Mouse (Mus musculus) midbrain, embryonic 10.5 days (tissue): ENCODE results near the gene Fam229b. TPM values are rescaled to one million over a fixed set of nuclear protein-coding genes. Genes with fewer than 3 reads are reported as not detected.

Source experiments
- DNase-seq: peaks from one replicate; pipeline ENCODE4 v3.0.0-alpha.2; 2017; ENCODE audit warnings: low spot score
- H3K27ac ChIP-seq: fragments of 300-500 bp; sonication (generic); replicated peaks from 2 replicates; pipeline ENCODE4 v1.5.1; 2016; ENCODE audit warnings: mild to moderate bottlenecking
- H3K27me3 ChIP-seq: fragments of 300-500 bp; sonication (generic); 2 replicates; pipeline ENCODE4 v1.6.1; 2016; ENCODE audit warnings: low read depth, mild to moderate bottlenecking; ENCODE audit not compliant: poor library complexity, severe bottlenecking
- H3K36me3 ChIP-seq: fragments of 300-500 bp; sonication (generic); 2 replicates; pipeline ENCODE4 v1.6.1; 2016; ENCODE audit warnings: mild to moderate bottlenecking, moderate library complexity
- H3K4me1 ChIP-seq: fragments of 300-500 bp; sonication (generic); 2 replicates; pipeline ENCODE4 v1.6.1; 2016
- H3K4me3 ChIP-seq: fragments of 300-500 bp; sonication (generic); 2 replicates; pipeline ENCODE4 v1.5.1; 2016; ENCODE audit warnings: mild to moderate bottlenecking, moderate library complexity
- H3K9me3 ChIP-seq: fragments of 300-500 bp; sonication (generic); replicated peaks from 2 replicates; pipeline ENCODE4 v1.6.1; 2016; ENCODE audit warnings: mild to moderate bottlenecking
- WGBS: fragments of 180-500 bp; shearing (Covaris S2); methylation state at CpG from one replicate; pipeline ENCODE4 v1.1.7; 2016; 5-methylcytosine and 5-hydroxymethylcytosine counted together
- polyA plus RNA-seq: library from polyadenylated mRNA; unstranded; fragments of >200 nt; fragmentation: Nextera tagmentation; extraction: Ambion mirVana; gene quantifications from 2 replicates; pipeline ENCODE4 v1.2.1, GENCODE M21; 2016

Gene Fam229b
- polyA plus RNA-seq = 14.2 and 15.4 TPM in 2 replicates

- peak within 1 kb of the TSS; percentile 94 for H3K27ac ChIP-seq
- H3K27me3 ChIP-seq = no peaks in the 10 kb centered on the region
- WGBS = 6% methylated on average over 47 of the region's 47 CpGs
- no peaks in the 10 kb centered on the region for H3K9me3 ChIP-seq
- DNase-seq = peak; percentile 92
- H3K4me1 ChIP-seq = peaks cover 30% of the 10 kb centered on the region
- H3K4me3 ChIP-seq = peak within 1 kb of the TSS; percentile 83
- peaks cover 24% of the 10 kb centered on the region for H3K36me3 ChIP-seq
Measured at GRCm38 (mm10) chr10:39133462-39134310, at the start of gene Fam229b, which contains the start of gene Tube1. TSS of gene Fam229b (minus strand) at chr10:39133914. TSS of gene Tube1 (plus strand) at chr10:39133976.

DNA sequence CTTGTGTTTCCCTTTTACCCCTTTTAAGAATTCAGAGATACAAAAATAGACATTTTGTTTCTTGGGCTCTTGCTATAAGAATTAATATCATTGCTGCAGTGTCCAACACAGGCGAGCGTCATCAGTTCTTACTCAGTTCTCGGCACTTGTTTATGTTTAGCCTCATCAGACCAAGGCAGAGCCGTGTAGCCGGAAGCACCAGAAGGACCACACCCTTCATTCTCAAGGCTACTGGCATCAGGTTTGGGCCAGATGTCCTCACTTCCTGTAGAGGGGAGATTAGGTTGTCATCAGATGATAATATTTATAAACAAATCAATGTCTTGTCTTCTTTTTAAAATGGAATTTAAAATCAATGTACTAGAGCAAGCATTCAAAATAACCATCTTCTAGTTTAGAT is 43.3 kb upstream of the Fam229b start:
- Histone ChIP-seq H3K4me1 (peaks cover 24% of the 10 kb centered on the region), H3K4me3 (no peak overlapping the region), H3K27me3 (no peaks in the 10 kb centered on the region), H3K36me3 (no peaks in the 10 kb centered on the region), H3K27ac (no peak overlapping the region), H3K9me3 (peaks cover 6% of the 10 kb centered on the region; the same call in 1 of the 2 replicates)
- WGBS = 78% methylated on average over 5 of the region's 5 CpGs
- DNase-seq = no peak

DNA sequence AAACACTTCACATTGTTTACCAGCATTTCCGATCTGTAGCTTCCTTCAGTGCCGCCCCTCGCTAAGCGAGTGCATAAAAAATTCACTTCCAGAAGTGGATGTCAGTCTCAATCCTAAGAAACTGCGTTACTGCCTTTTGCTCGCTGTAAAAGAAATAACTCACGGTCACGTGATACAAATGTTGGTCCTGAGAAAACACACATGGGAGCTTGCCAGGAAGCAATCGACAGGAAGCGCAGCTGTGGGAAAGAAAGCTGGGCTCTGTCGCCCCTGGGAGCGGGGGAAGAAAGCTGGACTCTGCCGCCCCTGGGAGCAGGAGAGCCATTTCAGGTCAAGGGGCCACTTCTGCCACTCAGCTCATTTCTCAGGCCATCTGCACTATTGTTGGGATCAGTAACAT is 39.4 kb upstream of the Fam229b start:
- H3K27me3 ChIP-seq = peaks cover 19% of the 10 kb centered on the region
- peak overlapping the region; percentile 87 for H3K27ac ChIP-seq
- no peak overlapping the region for H3K4me3 ChIP-seq
- H3K9me3 ChIP-seq = no peaks in the 10 kb centered on the region
- 65% methylated on average over 13 of the region's 13 CpGs for WGBS
- DNase-seq = peak; percentile 22
- H3K36me3 ChIP-seq = no peaks in the 10 kb centered on the region
- peaks cover 37% of the 10 kb centered on the region for H3K4me1 ChIP-seq

DNA sequence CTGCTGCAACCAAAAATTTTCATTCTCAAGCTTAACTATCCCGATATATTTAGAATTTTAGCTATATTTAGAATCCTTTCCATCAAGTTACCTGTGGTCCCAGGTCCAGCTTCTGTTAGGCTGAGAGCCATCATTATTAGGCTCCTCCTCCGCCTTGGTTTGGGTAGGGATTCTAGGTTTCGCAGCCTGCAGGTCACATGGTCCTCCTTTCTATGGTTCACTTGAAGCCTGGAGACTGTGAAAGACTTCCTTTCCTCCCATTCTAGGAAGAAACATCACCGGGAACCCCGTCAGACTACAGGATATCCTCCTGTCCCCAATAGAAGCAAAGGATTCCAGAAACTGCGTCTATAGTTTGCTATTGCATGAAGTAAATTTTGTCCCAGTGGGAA is 38.8 kb upstream of the Fam229b start:
- peaks cover 37% of the 10 kb centered on the region for H3K4me1 ChIP-seq
- 77% methylated on average over 6 of the region's 6 CpGs for WGBS
- H3K36me3 ChIP-seq = no peaks in the 10 kb centered on the region
- H3K27ac ChIP-seq = peak overlapping the region; percentile 87
- DNase-seq = no peak
- H3K9me3 ChIP-seq = no peaks in the 10 kb centered on the region
- peak overlapping the region; percentile 57 for H3K4me3 ChIP-seq
- peaks cover 19% of the 10 kb centered on the region for H3K27me3 ChIP-seq

DNA sequence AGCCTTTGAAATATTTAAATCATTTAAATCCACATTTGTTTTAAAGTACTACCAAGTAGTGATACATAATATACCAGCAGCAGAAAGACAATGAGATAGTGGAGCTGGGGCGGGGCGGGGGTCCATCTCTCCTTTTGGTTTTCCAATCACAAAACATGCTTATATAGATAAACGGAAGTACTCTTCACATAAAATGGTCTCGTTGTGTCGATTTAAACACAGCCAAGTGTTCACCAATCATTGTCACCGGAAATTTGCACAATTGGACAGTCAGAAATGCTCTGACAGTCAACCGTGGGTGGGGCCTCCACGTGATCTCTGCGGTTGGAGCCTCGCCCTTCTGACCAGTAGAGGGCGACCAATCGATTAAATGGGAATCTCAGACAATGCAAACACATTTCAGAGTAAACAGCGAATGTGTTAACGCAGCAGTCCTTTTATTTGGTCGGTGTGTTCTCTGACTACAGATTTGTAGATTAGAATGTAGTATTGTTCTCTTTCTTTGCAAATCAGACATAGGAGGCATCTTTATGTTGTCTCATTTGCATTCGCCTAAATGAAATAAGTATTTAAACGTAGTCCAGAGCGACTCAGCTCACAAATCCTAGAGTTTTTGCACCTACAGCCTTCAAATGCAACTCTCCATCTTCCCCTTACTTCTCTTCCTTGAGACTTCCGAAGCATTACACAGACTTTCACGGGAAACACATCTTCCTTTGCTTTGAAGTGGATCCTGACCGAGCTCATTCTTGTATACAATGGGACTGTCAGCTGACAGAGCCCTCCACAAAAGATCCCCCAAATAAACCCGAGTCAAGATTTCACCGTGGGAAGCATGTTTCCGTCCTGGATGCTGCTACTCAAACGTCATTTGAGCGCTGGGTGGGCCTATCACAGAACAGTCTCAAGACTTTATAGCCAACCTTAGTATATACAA is 38.2 kb upstream of the Fam229b start:
- Histone ChIP-seq H3K36me3 (no peaks in the 10 kb centered on the region), H3K27ac (peak overlapping the region; percentile 87), H3K9me3 (no peaks in the 10 kb centered on the region), H3K4me3 (peak overlapping the region; percentile 57), H3K4me1 (peaks cover 37% of the 10 kb centered on the region), H3K27me3 (peaks cover 19% of the 10 kb centered on the region)
- WGBS = 13% methylated on average over 26 of the region's 26 CpGs
- peak; percentile 86 for DNase-seq

DNA sequence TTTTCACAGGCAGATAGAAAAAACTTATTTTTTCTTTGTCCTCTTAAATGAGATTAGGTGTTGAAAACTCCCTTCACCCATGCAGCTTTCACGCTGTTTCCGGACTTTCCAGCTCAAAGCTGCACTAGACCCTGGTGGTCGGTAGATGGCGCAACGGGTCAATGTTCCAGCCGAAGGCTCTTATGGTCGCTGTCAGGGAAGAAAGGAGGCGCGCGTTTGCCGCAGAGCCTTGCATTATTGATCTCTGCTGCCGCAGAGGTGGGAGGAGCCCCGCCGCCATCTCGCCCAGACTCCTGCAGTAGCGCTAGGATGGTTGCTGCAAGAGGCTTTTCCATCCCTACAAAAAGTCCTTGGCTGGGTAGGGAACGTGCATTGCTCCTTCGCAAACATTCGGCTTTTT is 37.4 kb upstream of the Fam229b start:
- Histone ChIP-seq H3K27ac (peak overlapping the region; percentile 87), H3K9me3 (no peaks in the 10 kb centered on the region), H3K27me3 (peaks cover 19% of the 10 kb centered on the region), H3K36me3 (no peaks in the 10 kb centered on the region), H3K4me3 (peak overlapping the region; percentile 57), H3K4me1 (peaks cover 41% of the 10 kb centered on the region)
- WGBS = under 1% methylated on average over 19 of the region's 19 CpGs
- DNase-seq = peak; percentile 91

- Histone ChIP-seq H3K36me3 (no peaks in the 10 kb centered on the region), H3K9me3 (no peaks in the 10 kb centered on the region), H3K27me3 (peaks cover 19% of the 10 kb centered on the region), H3K4me3 (peak overlapping the region; percentile 57), H3K4me1 (peaks cover 45% of the 10 kb centered on the region), H3K27ac (0 out of 2 replicates have a peak overlapping the region, but pooled peaks have one; percentile 0)
- 13% methylated on average over 6 of the region's 6 CpGs for WGBS
- no peak for DNase-seq
Measured at GRCm38 (mm10) chr10:39170706-39171105, 37.0 kb upstream of the Fam229b start.

- no peaks in the 10 kb centered on the region for H3K9me3 ChIP-seq
- 14% methylated on average over 8 of the region's 8 CpGs for WGBS
- H3K4me1 ChIP-seq = peaks cover 49% of the 10 kb centered on the region
- peak; percentile 66 for DNase-seq
- H3K36me3 ChIP-seq = no peaks in the 10 kb centered on the region
- H3K4me3 ChIP-seq = no peak overlapping the region
- H3K27me3 ChIP-seq = peaks cover 19% of the 10 kb centered on the region
- no peak overlapping the region for H3K27ac ChIP-seq
Measured at GRCm38 (mm10) chr10:39170181-39170580, 36.5 kb upstream of the Fam229b start.

GRCm38 (mm10) chr10:39169642-39170041 is 35.9 kb upstream of the Fam229b start:
- H3K27me3 ChIP-seq = peaks cover 19% of the 10 kb centered on the region
- H3K4me1 ChIP-seq = peaks cover 44% of the 10 kb centered on the region
- no peak overlapping the region for H3K4me3 ChIP-seq
- no peaks in the 10 kb centered on the region for H3K9me3 ChIP-seq
- H3K27ac ChIP-seq = no peak overlapping the region
- H3K36me3 ChIP-seq = no peaks in the 10 kb centered on the region
- WGBS = 55% methylated on average over 9 of the region's 9 CpGs
- DNase-seq = no peak

GRCm38 (mm10) chr10:39167611-39168010 is 33.9 kb upstream of the Fam229b start:
- Histone ChIP-seq H3K36me3 (no peaks in the 10 kb centered on the region), H3K4me3 (no peak overlapping the region), H3K4me1 (peaks cover 37% of the 10 kb centered on the region), H3K27me3 (peaks cover 19% of the 10 kb centered on the region), H3K9me3 (no peaks in the 10 kb centered on the region), H3K27ac (no peak overlapping the region)
- 85% methylated on average over 11 of the region's 11 CpGs for WGBS
- DNase-seq = no peak

DNA sequence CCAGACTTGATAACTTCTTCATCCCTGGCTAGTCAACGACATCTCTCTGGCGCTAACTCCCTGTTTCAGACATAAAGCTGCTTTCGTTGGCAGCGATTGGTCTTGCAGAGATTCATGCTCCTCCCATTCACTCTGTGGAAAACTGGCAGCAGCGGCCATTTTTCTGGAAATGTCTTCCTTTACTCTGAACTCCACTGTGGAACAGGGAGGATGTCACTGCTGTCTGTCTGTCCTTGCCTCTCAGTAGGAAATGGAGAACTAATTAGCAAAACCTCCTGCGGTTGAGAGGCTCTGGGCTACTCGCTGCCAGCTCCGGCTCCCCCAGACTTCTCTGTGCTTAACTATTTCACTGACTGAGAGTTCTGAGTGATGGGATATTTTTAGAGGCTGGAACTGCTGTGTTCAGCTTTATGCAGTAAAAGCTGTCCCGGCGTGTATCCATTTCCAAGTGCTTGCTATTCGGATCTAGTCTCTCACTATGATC is 32.0 kb upstream of the Fam229b start:
- Histone ChIP-seq H3K27ac (peak overlapping the region; percentile 4; the same call in 1 of the 2 replicates), H3K9me3 (no peaks in the 10 kb centered on the region), H3K27me3 (peaks cover 19% of the 10 kb centered on the region), H3K4me3 (peak overlapping the region; percentile 26; the same call in 1 of the 2 replicates), H3K4me1 (peaks cover 26% of the 10 kb centered on the region), H3K36me3 (no peaks in the 10 kb centered on the region)
- WGBS = 36% methylated on average over 11 of the region's 11 CpGs
- peak; percentile 32 for DNase-seq

DNA sequence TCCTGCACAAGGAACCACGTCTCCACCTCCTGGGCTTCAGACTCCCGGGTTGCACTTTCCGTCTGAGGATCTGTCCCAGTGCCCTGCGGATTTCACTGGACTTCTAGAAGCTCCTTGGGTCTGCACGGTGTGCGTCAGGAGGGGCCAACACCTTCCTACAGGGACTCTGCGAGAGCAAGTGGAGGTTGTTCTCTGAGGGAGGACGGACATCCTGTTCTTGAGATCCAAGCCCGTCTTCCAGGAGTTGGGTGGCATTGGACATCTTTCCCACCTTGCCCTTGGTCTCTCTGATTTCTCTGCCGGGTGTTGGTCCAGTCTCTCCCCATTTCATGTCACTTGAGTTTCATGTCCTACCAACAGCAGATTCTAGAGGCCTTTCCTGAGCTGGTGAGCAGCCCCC is 30.0 kb upstream of the Fam229b start, which contains the start of gene Ccn6:
TSS of gene Ccn6 (minus strand) at position 101 of the 400 bp plus-strand sequence.
- 93% methylated on average over 10 of the region's 10 CpGs for WGBS
- Histone ChIP-seq H3K27ac (no peak within 1 kb of the TSS), H3K9me3 (no peaks in the 10 kb centered on the region), H3K4me3 (no peak within 1 kb of the TSS), H3K27me3 (peaks cover 6% of the 10 kb centered on the region), H3K36me3 (no peaks in the 10 kb centered on the region), H3K4me1 (peaks cover 19% of the 10 kb centered on the region)
- no peak for DNase-seq
